Mouse (Mus musculus) kidney, adult 2 months (tissue): ENCODE results near the gene Cabp1. TPM values are rescaled to one million over a fixed set of nuclear protein-coding genes. Genes with fewer than 3 reads are reported as not detected.
A peak's percentile ranks its signal among the peaks of the same experiment; 100 is the strongest.

ENCODE experiments used
- DNase-seq: peaks from one replicate; pipeline ENCODE4 v3.0.0; 2021
- H3K27ac ChIP-seq: fragments of 200-500 bp; 2 replicates; pipeline ENCODE4 v1.5.1; 2012; ENCODE audit warnings: low read depth, low read length, control low read depth, inconsistent platforms; ENCODE audit not compliant: insufficient read depth
- H3K27me3 ChIP-seq: fragments of 200-500 bp; replicated peaks from 2 replicates; pipeline ENCODE4 v1.6.1; 2012; ENCODE audit warnings: mild to moderate bottlenecking, moderate library complexity, low read length, inconsistent platforms; ENCODE audit not compliant: control insufficient read depth, insufficient read depth
- H3K36me3 ChIP-seq: fragments of 200-500 bp; 2 replicates; pipeline ENCODE4 v1.6.1; 2012; ENCODE audit warnings: mild to moderate bottlenecking, moderate library complexity, low read length, inconsistent platforms; ENCODE audit not compliant: control insufficient read depth, insufficient read depth
- H3K4me1 ChIP-seq: fragments of 200-500 bp; 2 replicates; pipeline ENCODE4 v1.6.1; 2011; ENCODE audit warnings: low read length; ENCODE audit not compliant: control insufficient read depth, insufficient read depth
- H3K4me3 ChIP-seq: fragments of 200-500 bp; 2 replicates; pipeline ENCODE4 v1.5.1; 2011; ENCODE audit warnings: mild to moderate bottlenecking, low read depth, low read length, control low read depth; ENCODE audit not compliant: insufficient read depth
- CTCF ChIP-seq: fragments of 200-500 bp; conservative IDR thresholded peaks from 2 replicates; pipeline ENCODE4 v1.5.1; 2011; ENCODE audit warnings: low read depth, mild to moderate bottlenecking, control low read depth, low read length, moderate library complexity, mixed read lengths; ENCODE audit not compliant: insufficient read depth, insufficient read length
- POLR2A ChIP-seq: fragments of 200-500 bp; IDR thresholded peaks from one replicate; pipeline ENCODE4 v1.6.1; 2011; ENCODE audit warnings: low read depth, low read length, control low read depth
- WGBS: fragments of 180-500 bp; shearing (Covaris S2); methylation state at CpG from one replicate; pipeline ENCODE4 v1.1.7; 2018; 5-methylcytosine and 5-hydroxymethylcytosine counted together
- polyA plus RNA-seq: library from polyadenylated mRNA; depleted of rRNA; stranded (reverse); fragments of >200 nt; gene quantifications from 2 replicates; pipeline ENCODE4 v1.2.3, GENCODE M21; 2012; rRNA removed

Gene Cabp1
- polyA plus RNA-seq, 1 experiment = 1.7 TPM

- H3K27me3 ChIP-seq = no peaks in the 10 kb centered on the region
- TF ChIP-seq POLR2A = no peak
- peak; percentile 96 for TF ChIP-seq CTCF
- 13% methylated on average over 24 of the region's 24 CpGs for WGBS
- peak; percentile 89 for DNase-seq
- H3K27ac ChIP-seq = no peak overlapping the region
- H3K4me3 ChIP-seq = no peak overlapping the region
- H3K4me1 ChIP-seq = peaks cover 23% of the 10 kb centered on the region
- peaks cover 1% of the 10 kb centered on the region; the same call in 1 of the 2 replicates for H3K36me3 ChIP-seq
These were observed 68.8 kb downstream of the Cabp1 start for GRCm38 (mm10) chr5:115125211-115125871.

GRCm38 (mm10) chr5:115124690-115125089 lies 69.5 kb downstream of the Cabp1 start:
- 92% methylated on average over 6 of the region's 6 CpGs for WGBS
- peaks cover 1% of the 10 kb centered on the region; the same call in 1 of the 2 replicates for H3K36me3 ChIP-seq
- no peak for TF ChIP-seq CTCF
- TF ChIP-seq POLR2A = no peak
- H3K4me3 ChIP-seq = no peak overlapping the region
- H3K27ac ChIP-seq = no peak overlapping the region
- no peaks in the 10 kb centered on the region for H3K27me3 ChIP-seq
- H3K4me1 ChIP-seq = peaks cover 23% of the 10 kb centered on the region
- no peak for DNase-seq

GRCm38 (mm10) chr5:115120978-115121377 lies 73.2 kb downstream of the Cabp1 start:
- Histone ChIP-seq H3K27me3 (no peaks in the 10 kb centered on the region), H3K36me3 (no peaks in the 10 kb centered on the region), H3K4me3 (no peak overlapping the region), H3K27ac (no peak overlapping the region), H3K4me1 (peaks cover 8% of the 10 kb centered on the region; the same call in 1 of the 2 replicates)
- DNase-seq = no peak
- WGBS = 68% methylated on average over 5 of the region's 5 CpGs
- TF ChIP-seq POLR2A = no peak
- TF ChIP-seq CTCF = no peak

- WGBS = under 1% methylated on average over 39 of the region's 39 CpGs
- Histone ChIP-seq H3K27me3 (no peaks in the 10 kb centered on the region), H3K4me3 (peak within 1 kb of the TSS; percentile 91), H3K4me1 (0 out of 2 replicates have a peak, but pooled peaks cover 2% of the 10 kb centered on the region), H3K27ac (peak within 1 kb of the TSS; percentile 68), H3K36me3 (no peaks in the 10 kb centered on the region)
- TF ChIP-seq CTCF (no peak), POLR2A (no peak)
- peak; percentile 94 for DNase-seq
These were observed 75.1 kb downstream of the Cabp1 start, which contains the start of gene Acads for GRCm38 (mm10) chr5:115118961-115119570. TSS of gene Acads (minus strand) at chr5:115119346.

Other genes starting within 250 kb of the Cabp1 start
- gene Hnf1a, start 223.3 kb downstream of the Cabp1 start, polyA plus RNA-seq = 24.2 and 29.5 TPM in 2 replicates
- 51.5 and 57.0 TPM in 2 replicates for gene Sppl3, start 183.2 kb downstream of the Cabp1 start, polyA plus RNA-seq
- gene Gm10401, start 96.1 kb downstream of the Cabp1 start, polyA plus RNA-seq = not detected in 2 replicates
- gene Acads, start 75.0 kb downstream of the Cabp1 start, polyA plus RNA-seq = 220 and 241 TPM in 2 replicates
- gene Unc119b, start 59.4 kb downstream of the Cabp1 start, polyA plus RNA-seq = 138 and 141 TPM in 2 replicates
- 202 and 209 TPM in 2 replicates for gene Mlec, start 36.2 kb downstream of the Cabp1 start, polyA plus RNA-seq
- 132 and 160 TPM in 2 replicates for gene Pop5, start 41.5 kb upstream of the Cabp1 start, polyA plus RNA-seq
- gene Rnf10, start 78.5 kb upstream of the Cabp1 start, polyA plus RNA-seq = 129 and 144 TPM in 2 replicates
- 19.5 and 25.1 TPM in 2 replicates for gene Coq5, start 85.3 kb upstream of the Cabp1 start, polyA plus RNA-seq
- gene Dynll1, start 106.6 kb upstream of the Cabp1 start, polyA plus RNA-seq = 108 and 129 TPM in 2 replicates
- gene Srsf9, start 132.8 kb upstream of the Cabp1 start, polyA plus RNA-seq = 39.2 and 44.8 TPM in 2 replicates
- 12.1 and 16.0 TPM in 2 replicates for gene Gatc, start 146.8 kb upstream of the Cabp1 start, polyA plus RNA-seq
- 15.9 and 20.1 TPM in 2 replicates for gene Triap1, start 146.8 kb upstream of the Cabp1 start, polyA plus RNA-seq
- gene Cox6a1, start 154.6 kb upstream of the Cabp1 start, polyA plus RNA-seq = 4,626 and 5,972 TPM in 2 replicates
- 2.0 and 2.5 TPM in 2 replicates for gene Msi1, start 235.2 kb upstream of the Cabp1 start, polyA plus RNA-seq